Mouse (Mus musculus) monocyte, adult 5-6 weeks (primary cell): ENCODE results near the gene Pla2g10. TPM values are rescaled to one million over a fixed set of nuclear protein-coding genes. Genes with fewer than 3 reads are reported as not detected.
A peak's percentile ranks its signal among the peaks of the same experiment; 100 is the strongest.
"Not testable (repeated sequence)": the region's sequence is repeated elsewhere in the genome, so short reads cannot be mapped to it uniquely, and the experiment has no call there.

ENCODE experiments used
- ATAC-seq: fragments of 153-309, 156-312 bp; replicated peaks from 2 replicates; pipeline ENCODE4 v1.8.0; 2017; ENCODE audit warnings: mild to moderate bottlenecking; ENCODE audit not compliant: low TSS enrichment, insufficient number of reproducible peaks, severe bottlenecking, poor library complexity, low FRiP score
- total RNA-seq: library from RNA; stranded (forward); fragments of 200-1000, 200-491, 200-594 nt; gene quantifications from 3 replicates; pipeline ENCODE4 v1.2.3, GENCODE M21; 2017

The Pla2g10 gene
- total RNA-seq, 1 experiment from 2014 or later: not detected

- no peak for ATAC-seq
Measured at GRCm38 (mm10) chr16:13735977-13736376, 5.2 kb upstream of the Pla2g10 start.

- ATAC-seq: peak; percentile 59
Measured at GRCm38 (mm10) chr16:13733518-13734137, 2.8 kb upstream of the Pla2g10 start.

GRCm38 (mm10) chr16:13732786-13733185 is 2.0 kb upstream of the Pla2g10 start:
- no peak for ATAC-seq

GRCm38 (mm10) chr16:13729428-13729827 is 1.4 kb downstream of the Pla2g10 start:
- ATAC-seq: no peak

GRCm38 (mm10) chr16:13727811-13728335 is 2.9 kb downstream of the Pla2g10 start:
- no peak for ATAC-seq

GRCm38 (mm10) chr16:13722937-13723336 is 7.8 kb downstream of the Pla2g10 start:
- ATAC-seq: no peak

GRCm38 (mm10) chr16:13716821-13717553 is 13.8 kb downstream of the Pla2g10 start:
- ATAC-seq: peak; percentile 84

GRCm38 (mm10) chr16:13714910-13715309 is 15.9 kb downstream of the Pla2g10 start:
- no peak for ATAC-seq

- no peak for ATAC-seq
Measured at GRCm38 (mm10) chr16:13704676-13705075, 26.1 kb downstream of the Pla2g10 start.

GRCm38 (mm10) chr16:13702184-13702583 is 28.6 kb downstream of the Pla2g10 start:
- ATAC-seq: no peak

GRCm38 (mm10) chr16:13698998-13699397 is 31.8 kb downstream of the Pla2g10 start:
- no peak for ATAC-seq

- no peak for ATAC-seq
Measured at GRCm38 (mm10) chr16:13678601-13679319, 52.0 kb downstream of the Pla2g10 start.

- ATAC-seq: no peak
Measured at GRCm38 (mm10) chr16:13674511-13674910, 56.3 kb downstream of the Pla2g10 start.

GRCm38 (mm10) chr16:13673114-13673513 is 57.7 kb downstream of the Pla2g10 start:
- no peak for ATAC-seq

GRCm38 (mm10) chr16:13672386-13672898 is 58.3 kb downstream of the Pla2g10 start:
- peak; percentile 70 for ATAC-seq

GRCm38 (mm10) chr16:13671685-13672385 is 58.9 kb downstream of the Pla2g10 start, which contains the start of the genes Bfar and 3110001I22Rik:
Bfar (plus strand) TSS chr16:13671858.
3110001I22Rik (plus strand) TSS chr16:13671929.
- ATAC-seq: peak; percentile 77

- ATAC-seq: not testable (repeated sequence)
Measured at GRCm38 (mm10) chr16:13670896-13671295, 59.9 kb downstream of the Pla2g10 start.

- no peak for ATAC-seq
Measured at GRCm38 (mm10) chr16:13669282-13669681, 61.5 kb downstream of the Pla2g10 start.
